Mouse (Mus musculus): Measurements from ENCODE around the gene Sdf4. TPM values are rescaled to one million over a fixed set of nuclear protein-coding genes. Genes with fewer than 3 reads are reported as not detected.

The Sdf4 gene
- polyA plus RNA-seq, 1 experiment from 2014 or later = 137 TPM

DNA sequence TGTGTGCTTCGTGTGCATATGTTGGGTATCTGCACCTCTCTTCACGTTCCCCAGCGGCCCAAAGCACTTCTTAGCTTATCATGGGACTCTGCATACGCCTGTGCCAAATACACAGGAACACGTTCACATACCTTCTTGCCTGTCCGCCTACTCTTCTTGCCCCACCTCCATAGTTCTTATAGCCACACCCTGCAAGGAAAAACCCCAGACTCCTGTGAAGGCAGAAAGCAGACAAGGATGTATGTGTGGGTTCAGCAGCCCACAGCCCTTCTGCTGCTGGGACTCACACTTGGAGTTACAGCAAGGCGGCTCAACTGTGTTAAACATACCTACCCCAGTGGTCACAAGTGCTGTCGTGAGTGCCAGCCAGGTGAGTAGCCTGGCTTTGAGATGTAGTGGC lies 21.0 kb downstream of the Sdf4 start, which contains the start of gene Tnfrsf4:
Gene Tnfrsf4, plus strand, starts transcription at position 207 of the 400 bp plus-strand sequence.
- Histone ChIP-seq H3K27ac (replicated peaks; ENCODE audit: low read depth, low read length) (no peak within 1 kb of the TSS), H3K36me3 (replicated peaks; ENCODE audit: control insufficient read depth, insufficient read depth, low read depth, low read length) (peaks cover 6% of the 10 kb centered on the region), H3K27me3 (ENCODE audit: control insufficient read depth, insufficient read depth, low read length) (no peaks in the 10 kb centered on the region), H3K4me1 (ENCODE audit: control insufficient read depth, insufficient read depth, low read length) (no peaks in the 10 kb centered on the region), H3K9me3 (replicated peaks; ENCODE audit: control insufficient read depth, low read length) (no peaks in the 10 kb centered on the region), H3K9ac (replicated peaks; ENCODE audit: low read length) (no peak within 1 kb of the TSS), H3K4me2 (ENCODE audit: low read depth, low read length) (no peak within 1 kb of the TSS), H3K4me3 (ENCODE audit: low read depth, low read length) (no peak within 1 kb of the TSS)
- DNase-seq (ENCODE audit: low spot score) = no peak
- no peak for ATAC-seq (replicated peaks; ENCODE audit: insufficient number of reproducible peaks, low FRiP score, low TSS enrichment, low read depth)
- 88% methylated on average over 8 of the region's 8 CpGs for WGBS

GRCm38 (mm10) chr4:156014436-156014835 lies 21.8 kb downstream of the Sdf4 start:
- no peaks in the 10 kb centered on the region for H3K27me3 ChIP-seq (ENCODE audit: control insufficient read depth, insufficient read depth, low read length)
- no peak overlapping the region for H3K27ac ChIP-seq (replicated peaks; ENCODE audit: low read depth, low read length)
- no peaks in the 10 kb centered on the region for H3K4me1 ChIP-seq (ENCODE audit: control insufficient read depth, insufficient read depth, low read length)
- DNase-seq (ENCODE audit: low spot score) = no peak
- H3K4me3 ChIP-seq (ENCODE audit: low read depth, low read length) = no peak overlapping the region
- peaks cover 3% of the 10 kb centered on the region for H3K36me3 ChIP-seq (replicated peaks; ENCODE audit: control insufficient read depth, insufficient read depth, low read depth, low read length)
- no peaks in the 10 kb centered on the region for H3K9me3 ChIP-seq (replicated peaks; ENCODE audit: control insufficient read depth, low read length)
- H3K9ac ChIP-seq (replicated peaks; ENCODE audit: low read length) = no peak overlapping the region
- H3K4me2 ChIP-seq (ENCODE audit: low read depth, low read length) = no peak overlapping the region
- WGBS = 76% methylated on average over 2 of the region's 2 CpGs
- ATAC-seq (replicated peaks; ENCODE audit: insufficient number of reproducible peaks, low FRiP score, low TSS enrichment, low read depth) = no peak

GRCm38 (mm10) chr4:156019771-156020170 lies 27.1 kb downstream of the Sdf4 start:
- Histone ChIP-seq H3K36me3 (replicated peaks; ENCODE audit: control insufficient read depth, insufficient read depth, low read depth, low read length) (no peaks in the 10 kb centered on the region; the same call in 1 of the 2 replicates), H3K9ac (replicated peaks; ENCODE audit: low read length) (no peak overlapping the region), H3K9me3 (replicated peaks; ENCODE audit: control insufficient read depth, low read length) (no peaks in the 10 kb centered on the region), H3K4me3 (ENCODE audit: low read depth, low read length) (no peak overlapping the region), H3K27ac (replicated peaks; ENCODE audit: low read depth, low read length) (no peak overlapping the region), H3K4me2 (ENCODE audit: low read depth, low read length) (no peak overlapping the region), H3K4me1 (ENCODE audit: control insufficient read depth, insufficient read depth, low read length) (no peaks in the 10 kb centered on the region), H3K27me3 (ENCODE audit: control insufficient read depth, insufficient read depth, low read length) (no peaks in the 10 kb centered on the region)
- ATAC-seq (replicated peaks; ENCODE audit: insufficient number of reproducible peaks, low FRiP score, low TSS enrichment, low read depth) (no peak), DNase-seq (ENCODE audit: low spot score) (no peak)
- WGBS = 93% methylated on average over 12 of the region's 12 CpGs

- ATAC-seq (replicated peaks; ENCODE audit: insufficient number of reproducible peaks, low FRiP score, low TSS enrichment, low read depth) = no peak
- no peak overlapping the region for H3K9ac ChIP-seq (replicated peaks; ENCODE audit: low read length)
- no peak overlapping the region for H3K27ac ChIP-seq (replicated peaks; ENCODE audit: low read depth, low read length)
- no peak for DNase-seq (ENCODE audit: low spot score)
- no peaks in the 10 kb centered on the region for H3K9me3 ChIP-seq (replicated peaks; ENCODE audit: control insufficient read depth, low read length)
- no peaks in the 10 kb centered on the region for H3K27me3 ChIP-seq (ENCODE audit: control insufficient read depth, insufficient read depth, low read length)
- H3K4me2 ChIP-seq (ENCODE audit: low read depth, low read length) = no peak overlapping the region
- no peaks in the 10 kb centered on the region for H3K36me3 ChIP-seq (replicated peaks; ENCODE audit: control insufficient read depth, insufficient read depth, low read depth, low read length)
- WGBS = 86% methylated on average over 3 of the region's 3 CpGs
- no peaks in the 10 kb centered on the region for H3K4me1 ChIP-seq (ENCODE audit: control insufficient read depth, insufficient read depth, low read length)
- H3K4me3 ChIP-seq (ENCODE audit: low read depth, low read length) = no peak overlapping the region
These were observed 28.7 kb downstream of the Sdf4 start for GRCm38 (mm10) chr4:156021381-156021780.

GRCm38 (mm10) chr4:156021942-156022419 lies 29.3 kb downstream of the Sdf4 start:
- H3K4me3 ChIP-seq (ENCODE audit: low read depth, low read length) = no peak overlapping the region
- H3K9me3 ChIP-seq (replicated peaks; ENCODE audit: control insufficient read depth, low read length) = no peaks in the 10 kb centered on the region
- ATAC-seq (replicated peaks; ENCODE audit: insufficient number of reproducible peaks, low FRiP score, low TSS enrichment, low read depth) (no peak), DNase-seq (ENCODE audit: low spot score) (no peak)
- H3K27me3 ChIP-seq (ENCODE audit: control insufficient read depth, insufficient read depth, low read length) = no peaks in the 10 kb centered on the region
- H3K27ac ChIP-seq (replicated peaks; ENCODE audit: low read depth, low read length) = no peak overlapping the region
- H3K9ac ChIP-seq (replicated peaks; ENCODE audit: low read length) = no peak overlapping the region
- 83% methylated on average over 9 of the region's 9 CpGs for WGBS
- no peaks in the 10 kb centered on the region for H3K4me1 ChIP-seq (ENCODE audit: control insufficient read depth, insufficient read depth, low read length)
- no peaks in the 10 kb centered on the region for H3K36me3 ChIP-seq (replicated peaks; ENCODE audit: control insufficient read depth, insufficient read depth, low read depth, low read length)
- no peak overlapping the region for H3K4me2 ChIP-seq (ENCODE audit: low read depth, low read length)

GRCm38 (mm10) chr4:156023520-156023919 lies 30.8 kb downstream of the Sdf4 start:
- no peaks in the 10 kb centered on the region for H3K36me3 ChIP-seq (replicated peaks; ENCODE audit: control insufficient read depth, insufficient read depth, low read depth, low read length)
- no peaks in the 10 kb centered on the region for H3K9me3 ChIP-seq (replicated peaks; ENCODE audit: control insufficient read depth, low read length)
- no peak overlapping the region for H3K4me2 ChIP-seq (ENCODE audit: low read depth, low read length)
- ATAC-seq (replicated peaks; ENCODE audit: insufficient number of reproducible peaks, low FRiP score, low TSS enrichment, low read depth) = no peak
- no peaks in the 10 kb centered on the region for H3K27me3 ChIP-seq (ENCODE audit: control insufficient read depth, insufficient read depth, low read length)
- no peak overlapping the region for H3K4me3 ChIP-seq (ENCODE audit: low read depth, low read length)
- 88% methylated on average over 9 of the region's 9 CpGs for WGBS
- no peak overlapping the region for H3K27ac ChIP-seq (replicated peaks; ENCODE audit: low read depth, low read length)
- H3K4me1 ChIP-seq (ENCODE audit: control insufficient read depth, insufficient read depth, low read length) = no peaks in the 10 kb centered on the region
- H3K9ac ChIP-seq (replicated peaks; ENCODE audit: low read length) = no peak overlapping the region
- no peak for DNase-seq (ENCODE audit: low spot score)

DNA sequence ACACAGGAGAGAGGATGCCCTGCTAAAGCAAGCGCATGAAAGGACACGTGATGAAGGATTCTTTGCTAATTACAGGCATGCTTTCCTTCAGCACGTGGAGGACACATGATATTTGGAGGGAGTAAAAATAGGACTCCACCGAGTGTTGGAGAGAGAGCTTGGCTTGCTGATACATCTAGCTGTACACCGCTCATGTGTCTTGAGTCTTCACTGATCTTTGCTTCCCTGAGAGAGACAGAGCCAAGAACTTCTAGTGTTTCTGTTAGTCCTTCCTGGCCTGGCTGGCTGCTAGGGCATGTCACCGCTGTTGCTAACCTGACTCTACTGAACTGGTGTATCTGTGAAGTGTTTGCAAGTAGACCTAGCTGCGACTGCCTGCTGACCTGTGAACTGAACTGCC lies 31.5 kb downstream of the Sdf4 start:
- Histone ChIP-seq H3K9me3 (replicated peaks; ENCODE audit: control insufficient read depth, low read length) (no peaks in the 10 kb centered on the region), H3K4me1 (ENCODE audit: control insufficient read depth, insufficient read depth, low read length) (no peaks in the 10 kb centered on the region), H3K9ac (replicated peaks; ENCODE audit: low read length) (no peak overlapping the region), H3K4me2 (ENCODE audit: low read depth, low read length) (no peak overlapping the region), H3K36me3 (replicated peaks; ENCODE audit: control insufficient read depth, insufficient read depth, low read depth, low read length) (no peaks in the 10 kb centered on the region), H3K27ac (replicated peaks; ENCODE audit: low read depth, low read length) (no peak overlapping the region), H3K4me3 (ENCODE audit: low read depth, low read length) (no peak overlapping the region), H3K27me3 (ENCODE audit: control insufficient read depth, insufficient read depth, low read length) (no peaks in the 10 kb centered on the region)
- ATAC-seq (replicated peaks; ENCODE audit: insufficient number of reproducible peaks, low FRiP score, low TSS enrichment, low read depth) = no peak
- no peak for DNase-seq (ENCODE audit: low spot score)
- 87% methylated on average over 7 of the region's 7 CpGs for WGBS

GRCm38 (mm10) chr4:156026013-156026412 lies 33.3 kb downstream of the Sdf4 start, which contains the start of gene Tnfrsf18:
Gene Tnfrsf18, plus strand, starts transcription at chr4:156026164.
- DNase-seq (ENCODE audit: low spot score) (no peak), ATAC-seq (replicated peaks; ENCODE audit: insufficient number of reproducible peaks, low FRiP score, low TSS enrichment, low read depth) (no peak)
- Histone ChIP-seq H3K27me3 (ENCODE audit: control insufficient read depth, insufficient read depth, low read length) (no peaks in the 10 kb centered on the region), H3K4me2 (ENCODE audit: low read depth, low read length) (no peak within 1 kb of the TSS), H3K4me3 (ENCODE audit: low read depth, low read length) (no peak within 1 kb of the TSS), H3K9me3 (replicated peaks; ENCODE audit: control insufficient read depth, low read length) (no peaks in the 10 kb centered on the region), H3K4me1 (ENCODE audit: control insufficient read depth, insufficient read depth, low read length) (peaks cover 5% of the 10 kb centered on the region), H3K9ac (replicated peaks; ENCODE audit: low read length) (no peak within 1 kb of the TSS), H3K36me3 (replicated peaks; ENCODE audit: control insufficient read depth, insufficient read depth, low read depth, low read length) (no peaks in the 10 kb centered on the region), H3K27ac (replicated peaks; ENCODE audit: low read depth, low read length) (no peak within 1 kb of the TSS)
- WGBS = 72% methylated on average over 4 of the region's 4 CpGs

Data from embryonic facial prominence, embryonic 11.5 days (tissue).